Comparison of ENCODE assay signal across 17 mouse cellular contexts in the genomic region with DNA sequence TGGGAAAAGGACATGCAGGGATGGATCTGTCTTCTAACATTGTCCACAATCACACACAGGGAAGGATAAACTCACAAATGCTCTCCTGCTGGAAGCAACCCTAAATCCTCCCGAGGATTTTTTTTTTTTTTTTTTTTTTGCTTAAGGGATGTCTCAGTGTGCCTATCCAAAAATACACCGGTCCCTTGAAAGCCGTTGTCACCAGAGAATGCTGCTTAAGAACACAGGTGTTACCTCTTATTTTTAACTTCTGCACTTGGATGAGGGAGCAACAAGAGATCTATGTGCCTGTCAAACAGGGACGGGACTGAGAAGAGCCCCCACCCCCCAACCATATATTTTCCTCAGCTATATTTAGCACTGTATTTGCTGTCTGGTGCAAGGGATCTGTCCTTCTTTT.
"Had no signal": no experiment of that assay in that cellular context is flagged by ENCODE, and none has a peak within 500 bp of the region (broad histone marks: within the 10 kb centered on the region; RNA-seq: fewer than 3 reads in every experiment).

No protein-coding gene starts in this region.

- H3K4me3 ChIP-seq: midbrain, embryonic 10.5 days; midbrain, embryonic 12.5 days; myocyte; neural tube, embryonic 13.5 days; neural tube, embryonic 15.5 days had no signal

- DNase-seq: lung, postnatal 10 days; lung, postnatal 4 days; midbrain, embryonic 14.5 days; retina, postnatal 1 day; right cerebral cortex, adult 18-20 months; right cerebral cortex, postnatal 25 days; right cerebral cortex, postnatal 4 days; spleen, adult 18-20 months; thymus, adult 18-20 months; thymus, postnatal 14 days; thymus, postnatal 36 days had no signal

- H3K27ac ChIP-seq: midbrain, embryonic 10.5 days; midbrain, embryonic 12.5 days; neural tube, embryonic 13.5 days; neural tube, embryonic 15.5 days had no signal

- ATAC-seq: midbrain, embryonic 16.5 days had no signal
